Mouse (Mus musculus) left cerebral cortex, adult 11 months (tissue): ENCODE data around the gene Lamp2.
"Not testable (repeated sequence)": the region's sequence is repeated elsewhere in the genome, so short reads cannot be mapped to it uniquely, and the experiment has no call there.

Experiments
- DNase-seq: peaks from one replicate; pipeline ENCODE4 v3.0.0; 2022; ENCODE audit warnings: low spot score

Lamp2 gene

GRCm38 (mm10) chrX:38455890-38456634 is at the start of gene Lamp2:
Gene Lamp2, minus strand, starts transcription at chrX:38456454.
- DNase-seq, result peak; percentile 77

- no peak for DNase-seq
These were observed 48.6 kb upstream of the Lamp2 start for GRCm38 (mm10) chrX:38504846-38505245.

- not testable (repeated sequence) for DNase-seq
These were observed 45.9 kb upstream of the Lamp2 start for GRCm38 (mm10) chrX:38502182-38502581.

GRCm38 (mm10) chrX:38485464-38485863 is 29.2 kb upstream of the Lamp2 start:
- DNase-seq, result not testable (repeated sequence)

- no peak for DNase-seq
These were observed 22.3 kb upstream of the Lamp2 start for GRCm38 (mm10) chrX:38478583-38478982.

GRCm38 (mm10) chrX:38473537-38474299 is 17.5 kb upstream of the Lamp2 start:
- DNase-seq, result peak; percentile 22

- DNase-seq, result no peak
These were observed 16.9 kb upstream of the Lamp2 start for GRCm38 (mm10) chrX:38473164-38473536.

- no peak for DNase-seq
These were observed 10.0 kb upstream of the Lamp2 start for GRCm38 (mm10) chrX:38466236-38466635.

- no peak for DNase-seq
These were observed 6.9 kb upstream of the Lamp2 start for GRCm38 (mm10) chrX:38463160-38463559.

GRCm38 (mm10) chrX:38462101-38462500 is 5.8 kb upstream of the Lamp2 start:
- no peak for DNase-seq

- no peak for DNase-seq
These were observed 4.6 kb upstream of the Lamp2 start for GRCm38 (mm10) chrX:38460887-38461286.

GRCm38 (mm10) chrX:38459076-38459475 is 2.8 kb upstream of the Lamp2 start:
- no peak for DNase-seq

GRCm38 (mm10) chrX:38456635-38457006 is 367 bp upstream of the Lamp2 start:
- no peak for DNase-seq

GRCm38 (mm10) chrX:38455474-38455873 is 780 bp downstream of the Lamp2 start:
- DNase-seq, result no peak

GRCm38 (mm10) chrX:38454900-38455299 is 1.4 kb downstream of the Lamp2 start:
- no peak for DNase-seq

- no peak for DNase-seq
These were observed 2.3 kb downstream of the Lamp2 start for GRCm38 (mm10) chrX:38453924-38454323.

- no peak for DNase-seq
These were observed 5.8 kb downstream of the Lamp2 start for GRCm38 (mm10) chrX:38450476-38450875.

- DNase-seq, result no peak
These were observed 10.5 kb downstream of the Lamp2 start for GRCm38 (mm10) chrX:38445705-38446104.

GRCm38 (mm10) chrX:38442425-38442824 is 13.8 kb downstream of the Lamp2 start:
- DNase-seq, result no peak

- no peak for DNase-seq
These were observed 16.6 kb downstream of the Lamp2 start for GRCm38 (mm10) chrX:38439629-38440028.

- DNase-seq, result peak; percentile 58
These were observed 18.0 kb downstream of the Lamp2 start for GRCm38 (mm10) chrX:38438147-38438791.

GRCm38 (mm10) chrX:38429455-38429854 is 26.8 kb downstream of the Lamp2 start:
- no peak for DNase-seq
